Mouse (Mus musculus) limb, embryonic 14.5 days (tissue): Measurements from ENCODE around the gene Hyal1. TPM values are rescaled to one million over a fixed set of nuclear protein-coding genes. Genes with fewer than 3 reads are reported as not detected.
A peak's percentile ranks its signal among the peaks of the same experiment; 100 is the strongest.

Source experiments
- ATAC-seq: fragments of 200-750 bp; cut with Nextera tagmentation; 2 replicates; pipeline ENCODE4 v1.8.0; 2017; ENCODE audit warnings: low read depth, moderate number of reproducible peaks, moderate TSS enrichment; ENCODE audit not compliant: low FRiP score
- DNase-seq: peaks from one replicate; pipeline ENCODE4 v3.0.0-alpha.2; 2015; ENCODE audit warnings: low spot score
- H3K27ac ChIP-seq: fragments of 300-500 bp; sonication (generic); replicated peaks from 2 replicates; pipeline ENCODE4 v1.5.1; 2014; ENCODE audit warnings: low read depth, mild to moderate bottlenecking, low read length, moderate library complexity, mixed read lengths
- H3K27me3 ChIP-seq: fragments of 300-500 bp; sonication (generic); 2 replicates; pipeline ENCODE4 v1.6.1; 2014; ENCODE audit warnings: low read length, mixed read lengths; ENCODE audit not compliant: control insufficient read depth, insufficient read depth
- H3K36me3 ChIP-seq: fragments of 300-500 bp; sonication (generic); 2 replicates; pipeline ENCODE4 v1.6.1; 2014; ENCODE audit warnings: mild to moderate bottlenecking, low read length, moderate library complexity, mixed read lengths; ENCODE audit not compliant: control insufficient read depth, insufficient read depth
- H3K4me1 ChIP-seq: fragments of 300-500 bp; sonication (generic); 2 replicates; pipeline ENCODE4 v1.6.1; 2014; ENCODE audit warnings: antibody characterized with exemption, low read length, mixed read lengths; ENCODE audit not compliant: control insufficient read depth, insufficient read depth
- H3K4me2 ChIP-seq: fragments of 300-500 bp; sonication (generic); replicated peaks from 2 replicates; pipeline ENCODE4 v1.6.1; 2014; ENCODE audit warnings: low read depth, mild to moderate bottlenecking, low read length, moderate library complexity; ENCODE audit not compliant: severe bottlenecking
- H3K4me3 ChIP-seq: fragments of 300-500 bp; sonication (generic); replicated peaks from 2 replicates; pipeline ENCODE4 v1.5.1; 2014; ENCODE audit warnings: low read length
- H3K9ac ChIP-seq: fragments of 300-500 bp; sonication (generic); 2 replicates; pipeline ENCODE4 v1.6.1; 2014; ENCODE audit warnings: mild to moderate bottlenecking, low read depth, low read length, moderate library complexity; ENCODE audit not compliant: severe bottlenecking
- H3K9me3 ChIP-seq: fragments of 300-500 bp; sonication (generic); 2 replicates; pipeline ENCODE4 v1.6.1; 2016; ENCODE audit warnings: low read length; ENCODE audit not compliant: control insufficient read depth
- POLR2A ChIP-seq: fragments of 200-500 bp; IDR thresholded peaks from 2 replicates; pipeline ENCODE4 v1.8.0; 2012; ENCODE audit warnings: inconsistent platforms, mild to moderate bottlenecking, moderate library complexity, borderline replicate concordance; ENCODE audit not compliant: insufficient read depth, insufficient read length; ENCODE audit errors: extremely low read depth
- WGBS: fragments of 180-500 bp; shearing (Covaris S2); extraction: QIAGEN DNeasy Blood & Tissue Kit; methylation state at CpG from one replicate; pipeline ENCODE4 v1.1.7; 2014; 5-methylcytosine and 5-hydroxymethylcytosine counted together
- polyA plus RNA-seq, 2 experiments: library from polyadenylated mRNA; depleted of rRNA in 1 of 2; stranded (reverse) in 1 of 2; unstranded in 1 of 2; fragments of >200 nt; fragmentation: Nextera tagmentation in 1 of 2; extraction: Ambion mirVana in 1 of 2; gene quantifications; 2 replicates each; pipeline versions ENCODE4 v1.2.1 to v1.2.3; 2012 to 2014

The Hyal1 gene
- polyA plus RNA-seq, 2 experiments, result 6.9 to 11.1 TPM

DNA sequence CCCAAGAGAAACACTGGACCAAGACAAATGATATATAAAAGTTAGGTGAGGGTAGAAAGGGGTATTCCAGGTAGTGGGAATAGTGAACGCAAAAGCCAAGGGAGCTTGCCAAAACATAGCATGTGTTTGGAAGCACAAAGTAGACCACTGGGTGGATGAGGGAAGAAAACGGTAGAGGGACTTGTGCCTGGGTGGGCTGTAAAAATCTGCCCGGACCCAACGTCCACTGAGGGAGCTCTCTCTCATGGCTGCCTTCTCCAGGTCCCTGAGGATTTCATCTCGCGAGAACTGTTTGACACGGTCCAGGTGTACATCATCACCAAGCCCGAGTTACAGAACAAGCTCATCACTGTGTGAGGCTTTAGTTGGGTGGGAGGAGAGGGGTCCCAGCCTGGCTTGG lies 34.0 kb upstream of the Hyal1 start:
- Histone ChIP-seq H3K9me3 (no peaks in the 10 kb centered on the region), H3K4me1 (peaks cover 28% of the 10 kb centered on the region), H3K27me3 (no peaks in the 10 kb centered on the region), H3K9ac (peak overlapping the region; percentile 52), H3K4me2 (peak overlapping the region; percentile 93), H3K4me3 (peak overlapping the region; percentile 72), H3K27ac (no peak overlapping the region), H3K36me3 (peaks cover 40% of the 10 kb centered on the region)
- DNase-seq (no peak), ATAC-seq (no peak)
- 41% methylated on average over 8 of the region's 8 CpGs for WGBS
- TF ChIP-seq POLR2A, result no peak

DNA sequence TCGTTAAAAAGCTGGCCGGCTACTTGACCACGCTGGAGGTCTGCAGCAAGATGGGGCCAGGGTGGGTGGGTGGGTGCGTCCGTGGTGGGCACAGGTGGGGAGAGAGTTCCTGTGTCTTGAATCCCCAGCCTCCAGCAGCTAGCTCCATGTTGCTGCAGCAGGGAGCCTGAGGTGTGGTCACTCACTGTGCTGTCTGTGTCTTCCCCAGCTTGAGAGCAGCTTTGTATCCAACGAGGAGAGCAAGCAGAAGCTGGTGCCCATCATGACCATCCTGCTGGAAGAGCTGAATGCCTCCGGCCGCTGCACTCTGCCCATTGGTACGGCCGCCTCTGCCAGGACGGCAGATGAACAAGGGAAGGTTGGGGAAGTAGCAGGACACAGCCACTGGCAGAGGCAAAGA lies 33.4 kb upstream of the Hyal1 start:
- DNase-seq (no peak), ATAC-seq (no peak)
- Histone ChIP-seq H3K9ac (no peak overlapping the region), H3K9me3 (no peaks in the 10 kb centered on the region), H3K27me3 (no peaks in the 10 kb centered on the region), H3K27ac (no peak overlapping the region), H3K36me3 (peaks cover 34% of the 10 kb centered on the region), H3K4me3 (no peak overlapping the region), H3K4me2 (peak overlapping the region; percentile 93; the same call in 1 of the 2 replicates), H3K4me1 (peaks cover 28% of the 10 kb centered on the region)
- TF ChIP-seq POLR2A, result no peak
- 88% methylated on average over 11 of the region's 11 CpGs for WGBS

DNA sequence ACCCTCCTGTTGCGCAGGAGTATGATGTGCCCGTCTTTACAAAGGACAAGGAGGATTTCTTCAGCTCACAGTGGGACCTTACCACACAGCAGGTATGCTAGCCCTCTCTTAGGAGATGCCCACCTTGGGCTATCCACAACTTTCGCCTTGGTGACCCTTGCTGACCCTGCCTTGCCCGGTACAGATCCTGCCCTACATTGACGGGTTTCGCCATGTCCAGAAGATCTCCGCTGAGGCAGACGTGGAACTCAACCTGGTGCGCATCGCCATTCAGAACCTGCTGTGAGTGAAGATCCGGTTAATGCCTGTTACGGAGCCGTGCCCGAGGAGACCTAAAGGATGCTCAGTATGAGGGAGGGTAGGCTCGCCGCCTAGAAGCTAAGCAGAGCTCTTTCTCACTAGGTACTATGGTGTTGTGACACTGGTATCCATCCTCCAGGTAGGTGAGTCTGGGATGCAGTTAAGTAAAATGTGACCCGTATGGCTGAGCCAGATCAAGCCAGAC lies 32.5 kb upstream of the Hyal1 start:
- Histone ChIP-seq H3K27me3 (no peaks in the 10 kb centered on the region), H3K9me3 (no peaks in the 10 kb centered on the region), H3K27ac (no peak overlapping the region), H3K4me3 (no peak overlapping the region), H3K9ac (no peak overlapping the region), H3K4me2 (no peak overlapping the region), H3K4me1 (peaks cover 28% of the 10 kb centered on the region), H3K36me3 (peaks cover 25% of the 10 kb centered on the region)
- no peak for DNase-seq
- WGBS, result 93% methylated on average over 17 of the region's 17 CpGs
- ATAC-seq, result no peak
- TF ChIP-seq POLR2A, result no peak

DNA sequence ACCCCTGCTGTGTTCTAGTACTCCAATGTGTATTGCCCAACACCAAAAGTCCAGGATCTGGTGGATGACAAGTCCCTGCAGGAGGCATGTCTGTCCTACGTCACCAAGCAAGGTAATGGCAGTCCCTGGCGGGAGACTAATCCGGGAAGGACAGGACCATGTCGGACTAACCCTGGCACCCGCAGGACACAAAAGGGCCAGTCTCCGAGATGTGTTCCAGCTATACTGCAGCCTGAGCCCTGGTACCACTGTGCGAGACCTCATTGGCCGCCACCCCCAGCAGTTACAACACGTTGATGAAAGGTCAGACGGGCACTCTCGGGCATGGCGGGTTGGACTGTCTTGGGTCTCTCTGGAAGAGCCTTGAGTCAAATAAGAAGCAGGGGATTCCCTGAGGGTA lies 32.0 kb upstream of the Hyal1 start:
- DNase-seq, result no peak

DNA sequence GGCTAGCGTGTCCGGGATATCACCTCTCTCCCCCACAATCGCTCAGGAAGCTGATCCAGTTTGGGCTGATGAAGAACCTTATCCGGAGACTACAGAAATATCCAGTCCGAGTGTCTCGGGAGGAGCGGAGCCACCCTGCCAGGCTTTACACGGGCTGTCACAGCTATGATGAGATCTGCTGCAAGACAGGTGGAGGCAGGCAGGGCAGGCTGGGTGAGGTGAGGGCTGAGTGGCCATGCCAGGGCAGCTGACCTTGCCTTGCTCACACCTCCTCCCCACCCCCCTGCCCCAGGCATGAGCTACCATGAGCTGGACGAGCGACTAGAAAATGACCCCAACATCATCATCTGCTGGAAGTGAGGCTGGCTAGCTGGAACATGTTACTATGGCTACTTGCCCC lies 31.5 kb upstream of the Hyal1 start:
- H3K27me3 ChIP-seq, result no peaks in the 10 kb centered on the region
- H3K36me3 ChIP-seq, result peaks cover 16% of the 10 kb centered on the region
- H3K9me3 ChIP-seq, result no peaks in the 10 kb centered on the region
- no peak overlapping the region; the same call in 1 of the 2 replicates for H3K9ac ChIP-seq
- ATAC-seq, result no peak
- H3K27ac ChIP-seq, result no peak overlapping the region
- WGBS, result 80% methylated on average over 10 of the region's 10 CpGs
- no peak for TF ChIP-seq POLR2A
- no peak for DNase-seq
- peaks cover 28% of the 10 kb centered on the region for H3K4me1 ChIP-seq
- H3K4me3 ChIP-seq, result no peak overlapping the region
- no peak overlapping the region for H3K4me2 ChIP-seq

More for the DNA sequence above, 32.0 kb upstream of the Hyal1 start:
- H3K4me3 ChIP-seq, result no peak overlapping the region
- H3K4me1 ChIP-seq, result peaks cover 28% of the 10 kb centered on the region
- H3K36me3 ChIP-seq, result peaks cover 20% of the 10 kb centered on the region
- 92% methylated on average over 12 of the region's 12 CpGs for WGBS
- no peak overlapping the region for H3K4me2 ChIP-seq
- TF ChIP-seq POLR2A, result no peak
- H3K9ac ChIP-seq, result no peak overlapping the region
- H3K9me3 ChIP-seq, result no peaks in the 10 kb centered on the region
- no peak for ATAC-seq
- no peaks in the 10 kb centered on the region for H3K27me3 ChIP-seq
- no peak overlapping the region for H3K27ac ChIP-seq

DNA sequence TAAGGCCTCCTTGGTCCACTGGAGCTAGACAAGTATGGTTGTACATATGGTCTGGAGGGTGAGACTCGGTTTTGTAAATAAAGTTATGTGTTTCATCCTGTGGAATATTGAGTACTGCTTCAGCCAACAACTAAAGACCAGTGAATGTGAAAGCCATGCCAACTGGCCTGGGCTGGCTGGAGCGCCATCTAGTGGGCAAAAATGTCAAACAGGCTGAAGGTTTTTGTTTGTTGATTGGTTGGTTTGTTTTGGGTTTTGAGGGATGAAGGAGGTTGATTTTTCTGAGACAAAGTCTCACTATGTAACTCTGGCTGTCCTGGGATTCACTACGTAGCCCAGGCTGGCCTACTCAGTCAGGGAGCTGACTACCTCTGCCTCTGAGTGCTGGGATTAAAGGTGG lies 31.1 kb upstream of the Hyal1 start:
- DNase-seq (peak; percentile 65), ATAC-seq (no peak)
- H3K27me3 ChIP-seq, result no peaks in the 10 kb centered on the region
- 19% methylated on average over 3 of the region's 3 CpGs for WGBS
- no peak overlapping the region for H3K27ac ChIP-seq
- TF ChIP-seq POLR2A, result no peak
- H3K36me3 ChIP-seq, result peaks cover 16% of the 10 kb centered on the region
- no peak overlapping the region for H3K4me3 ChIP-seq
- no peak overlapping the region; the same call in 1 of the 2 replicates for H3K9ac ChIP-seq
- H3K9me3 ChIP-seq, result no peaks in the 10 kb centered on the region
- H3K4me2 ChIP-seq, result no peak overlapping the region
- H3K4me1 ChIP-seq, result peaks cover 29% of the 10 kb centered on the region
